Mouse (Mus musculus) cerebellum, adult 2 months (tissue): ENCODE data around the gene Thsd7b. TPM values are rescaled to one million over a fixed set of nuclear protein-coding genes. Genes with fewer than 3 reads are reported as not detected.

ENCODE experiments used
- DNase-seq, 2 experiments: peaks; one replicate each; pipeline ENCODE4 v3.0.0; 2021
- H3K27ac ChIP-seq: fragments of 200-500 bp; 2 replicates; pipeline ENCODE4 v1.5.1; 2012; ENCODE audit warnings: low read length, control low read depth, inconsistent platforms; ENCODE audit not compliant: insufficient read depth
- H3K27me3 ChIP-seq: fragments of 200-500 bp; 2 replicates; pipeline ENCODE4 v1.6.1; 2012; ENCODE audit warnings: inconsistent platforms, mild to moderate bottlenecking, low read length, moderate library complexity; ENCODE audit not compliant: control insufficient read depth, insufficient read depth
- H3K4me1 ChIP-seq: fragments of 200-500 bp; 2 replicates; pipeline ENCODE4 v1.6.1; 2011; ENCODE audit warnings: low read length; ENCODE audit not compliant: control insufficient read depth, insufficient read depth
- H3K4me3 ChIP-seq: fragments of 200-500 bp; replicated peaks from 2 replicates; pipeline ENCODE3; 2011; ENCODE audit warnings: mild to moderate bottlenecking, low read depth, low read length, control low read depth; ENCODE audit not compliant: insufficient read depth
- CTCF ChIP-seq: fragments of 200-500 bp; IDR thresholded peaks from 2 replicates; pipeline ENCODE4 v1.5.1; 2011; ENCODE audit warnings: low read depth, mild to moderate bottlenecking, control low read depth, low read length, moderate library complexity, borderline replicate concordance; ENCODE audit not compliant: insufficient read depth
- POLR2A ChIP-seq: fragments of 200-500 bp; IDR thresholded peaks from 2 replicates; pipeline ENCODE4 v1.6.1; 2011; ENCODE audit warnings: low read length, control low read depth, borderline replicate concordance; ENCODE audit not compliant: insufficient read depth
- WGBS: fragments of 180-500 bp; shearing (Covaris S2); methylation state at CpG from one replicate; pipeline ENCODE4 v1.1.7; 2018; 5-methylcytosine and 5-hydroxymethylcytosine counted together
- polyA plus RNA-seq: library from polyadenylated mRNA; depleted of rRNA; stranded (reverse); fragments of >200 nt; gene quantifications from 2 replicates; pipeline ENCODE4 v1.2.3, GENCODE M21; 2012

Thsd7b gene
- polyA plus RNA-seq, 1 experiment: 1.7 TPM

DNA sequence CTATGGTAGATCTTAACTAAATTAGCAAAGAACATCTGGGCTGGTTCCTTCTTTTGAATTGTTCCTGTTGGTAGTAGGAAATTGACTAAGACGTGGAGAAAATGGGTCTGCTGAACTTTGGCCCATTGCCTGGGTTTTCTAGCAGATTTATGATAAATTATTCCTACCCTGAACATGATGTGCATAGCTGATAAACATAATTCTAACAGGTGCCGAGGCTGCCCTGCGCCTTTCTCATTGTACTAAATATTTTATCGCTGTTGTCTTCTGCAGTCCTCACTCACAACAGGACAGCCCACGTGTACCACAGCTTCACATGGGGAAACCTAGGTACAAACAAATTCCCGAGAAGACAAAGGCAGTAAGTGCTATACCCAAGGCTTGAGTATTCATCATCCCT is 83.5 kb downstream of the Thsd7b start:
- no peak for DNase-seq
- no peaks in the 10 kb centered on the region for H3K4me1 ChIP-seq
- 48% methylated on average over 6 of the region's 6 CpGs for WGBS
- H3K4me3 ChIP-seq: no peak overlapping the region
- no peak overlapping the region for H3K27ac ChIP-seq
- no peaks in the 10 kb centered on the region for H3K27me3 ChIP-seq
- TF ChIP-seq CTCF: no peak
- TF ChIP-seq POLR2A: no peak

- no peak for TF ChIP-seq CTCF
- TF ChIP-seq POLR2A: no peak
- DNase-seq: no peak
Measured at GRCm38 (mm10) chr1:129357378-129357777, 84.3 kb downstream of the Thsd7b start.

GRCm38 (mm10) chr1:129363368-129363767 is 90.3 kb downstream of the Thsd7b start:
- no peak for DNase-seq
- 88% methylated on average over 4 of the region's 4 CpGs for WGBS
- Histone ChIP-seq H3K4me3 (no peak overlapping the region), H3K27ac (no peak overlapping the region), H3K27me3 (no peaks in the 10 kb centered on the region), H3K4me1 (no peaks in the 10 kb centered on the region)
- TF ChIP-seq POLR2A: no peak
- TF ChIP-seq CTCF: no peak

More at GRCm38 (mm10) chr1:129357378-129357777, 84.3 kb downstream of the Thsd7b start:
- 56% methylated on average over 2 of the region's 2 CpGs for WGBS
- Histone ChIP-seq H3K4me3 (no peak overlapping the region), H3K27me3 (no peaks in the 10 kb centered on the region), H3K4me1 (no peaks in the 10 kb centered on the region), H3K27ac (no peak overlapping the region)

GRCm38 (mm10) chr1:129364828-129365227 is 91.7 kb downstream of the Thsd7b start:
- no peak overlapping the region for H3K4me3 ChIP-seq
- no peak overlapping the region for H3K27ac ChIP-seq
- no peaks in the 10 kb centered on the region for H3K4me1 ChIP-seq
- DNase-seq: peak in 1 of 2 experiments; percentile 0
- TF ChIP-seq POLR2A (no peak), CTCF (no peak)
- no peaks in the 10 kb centered on the region for H3K27me3 ChIP-seq

DNA sequence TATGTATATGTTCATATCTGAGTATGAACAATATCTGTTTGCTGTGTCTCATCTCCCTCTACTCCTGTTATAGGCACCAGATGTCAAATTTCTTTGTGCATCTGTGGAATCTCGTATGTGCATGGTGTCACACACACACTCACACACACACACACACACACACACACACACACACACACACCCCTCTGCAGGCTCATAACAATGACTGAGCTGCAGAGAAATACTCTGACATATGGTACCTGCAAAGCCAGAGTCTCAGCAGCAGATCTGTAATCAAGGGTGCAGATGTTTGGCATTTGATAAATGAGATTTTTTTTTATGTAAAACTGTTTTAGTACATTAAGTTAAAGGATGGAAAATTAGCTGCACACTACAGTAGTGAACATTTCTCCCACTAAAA is 92.5 kb downstream of the Thsd7b start:
- TF ChIP-seq CTCF: no peak
- 42% methylated on average over 1 of the region's 1 CpGs for WGBS
- Histone ChIP-seq H3K4me1 (no peaks in the 10 kb centered on the region), H3K27ac (no peak overlapping the region), H3K27me3 (no peaks in the 10 kb centered on the region), H3K4me3 (no peak overlapping the region)
- no peak for DNase-seq

- TF ChIP-seq CTCF: no peak
- TF ChIP-seq POLR2A: no peak
- Histone ChIP-seq H3K27ac (no peak overlapping the region), H3K4me3 (no peak overlapping the region), H3K27me3 (no peaks in the 10 kb centered on the region), H3K4me1 (no peaks in the 10 kb centered on the region)
- no peak for DNase-seq
Measured at GRCm38 (mm10) chr1:129386479-129386878, 113.4 kb downstream of the Thsd7b start.

DNA sequence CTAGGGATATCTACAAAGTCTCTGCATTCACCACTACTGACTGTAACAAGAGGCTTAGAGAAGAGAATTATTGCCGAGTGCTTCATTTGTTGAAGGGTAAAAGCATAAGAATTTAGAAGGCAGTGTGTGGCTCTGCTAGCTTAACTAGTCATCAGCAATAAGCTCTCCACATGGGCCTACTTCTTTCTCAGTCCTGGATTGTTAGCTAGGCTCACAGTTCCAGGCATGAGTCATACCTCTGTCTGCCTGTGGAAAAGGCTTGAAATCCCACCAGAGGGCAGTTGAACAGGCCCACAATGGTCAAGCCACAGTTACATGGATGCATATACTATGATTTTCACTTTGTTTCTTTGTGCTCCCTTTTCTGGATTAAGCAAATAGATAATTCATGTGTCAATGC is 138.5 kb downstream of the Thsd7b start:
- Histone ChIP-seq H3K27ac (no peak overlapping the region), H3K4me1 (no peaks in the 10 kb centered on the region), H3K27me3 (no peaks in the 10 kb centered on the region), H3K4me3 (no peak overlapping the region)
- no peak for TF ChIP-seq POLR2A
- no peak for TF ChIP-seq CTCF
- WGBS: 92% methylated on average over 1 of the region's 1 CpGs
- no peak for DNase-seq

DNA sequence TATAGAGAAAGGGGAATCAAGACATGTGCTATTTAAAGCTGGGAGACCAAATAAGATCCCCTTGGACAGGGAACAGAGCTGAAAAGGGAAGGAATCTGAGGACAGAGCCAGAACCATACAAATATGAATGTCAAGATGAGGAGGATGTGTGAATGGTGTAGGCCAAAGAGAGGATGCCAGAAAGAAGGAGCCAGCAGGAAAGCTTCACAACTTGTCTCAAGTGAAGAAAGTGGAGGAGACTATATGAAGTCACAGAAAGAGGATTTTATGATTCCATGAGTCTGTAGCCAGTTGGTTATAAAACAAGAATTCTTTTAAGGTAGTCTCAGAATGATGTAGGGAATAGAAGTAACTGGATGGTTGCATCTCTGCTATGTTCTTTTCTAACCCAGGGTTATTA is 148.5 kb downstream of the Thsd7b start:
- Histone ChIP-seq H3K4me1 (no peaks in the 10 kb centered on the region), H3K27ac (no peak overlapping the region), H3K27me3 (no peaks in the 10 kb centered on the region), H3K4me3 (no peak overlapping the region)
- TF ChIP-seq CTCF: no peak
- TF ChIP-seq POLR2A: no peak
- no peak for DNase-seq

DNA sequence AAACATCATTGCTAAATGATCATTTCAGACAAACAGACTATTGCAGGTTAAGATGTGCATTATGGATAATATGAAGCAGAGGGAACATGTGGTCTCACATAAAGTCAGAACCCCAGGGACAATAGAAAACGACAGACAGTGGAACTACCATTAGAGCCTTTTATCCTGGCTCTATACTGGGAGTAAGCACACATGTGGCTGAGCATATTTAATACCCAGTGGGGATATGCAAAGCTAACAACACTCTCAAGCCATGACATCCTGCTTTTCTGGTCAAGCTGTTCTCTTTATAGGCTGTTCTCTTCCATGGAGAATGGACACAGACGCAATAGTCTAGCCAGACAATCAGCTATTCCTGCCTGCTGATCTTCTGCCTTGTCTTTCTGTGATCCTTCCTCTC is 191.3 kb downstream of the Thsd7b start:
- no peak for DNase-seq
- no peak overlapping the region for H3K4me3 ChIP-seq
- H3K27me3 ChIP-seq: no peaks in the 10 kb centered on the region
- 62% methylated on average over 2 of the region's 2 CpGs for WGBS
- H3K27ac ChIP-seq: no peak overlapping the region
- H3K4me1 ChIP-seq: no peaks in the 10 kb centered on the region
- no peak for TF ChIP-seq CTCF
- TF ChIP-seq POLR2A: no peak
